Mouse (Mus musculus) hindbrain, embryonic 16.5 days (tissue): ENCODE measurements at regions not wholly inside any gene's neighbourhood (a gene's known extent, or its start where the extent isn't known, plus 50 kb on each side); places are given as distances from the start of the nearest gene placed in this dataset.
A peak's percentile ranks its signal among the peaks of the same experiment; 100 is the strongest.

Source experiments
- ATAC-seq: fragments of 200-750 bp; cut with Nextera tagmentation; 2 replicates; pipeline ENCODE4 v1.8.0; 2017; ENCODE audit warnings: moderate TSS enrichment, moderate library complexity
- H3K27ac ChIP-seq: fragments of 300-500 bp; sonication (generic); 2 replicates; pipeline ENCODE4 v1.5.1; 2014; ENCODE audit warnings: low read depth, mild to moderate bottlenecking, control low read depth, low read length, moderate library complexity
- H3K27me3 ChIP-seq: fragments of 300-500 bp; sonication (generic); replicated peaks from 2 replicates; pipeline ENCODE4 v1.6.1; 2014; ENCODE audit warnings: low read length; ENCODE audit not compliant: control insufficient read depth, insufficient read depth
- H3K36me3 ChIP-seq: fragments of 300-500 bp; sonication (generic); 2 replicates; pipeline ENCODE4 v1.6.1; 2014; ENCODE audit warnings: mild to moderate bottlenecking, low read length, moderate library complexity, mixed read lengths; ENCODE audit not compliant: control insufficient read depth, insufficient read depth
- H3K4me1 ChIP-seq: fragments of 300-500 bp; sonication (generic); 2 replicates; pipeline ENCODE4 v1.6.1; 2014; ENCODE audit warnings: low read depth, low read length; ENCODE audit not compliant: control insufficient read depth, insufficient read depth
- H3K4me2 ChIP-seq: fragments of 300-500 bp; sonication (generic); 2 replicates; pipeline ENCODE4 v1.6.1; 2014; ENCODE audit warnings: mild to moderate bottlenecking, low read length, control low read depth, moderate library complexity
- H3K4me3 ChIP-seq: fragments of 300-500 bp; sonication (generic); 2 replicates; pipeline ENCODE4 v1.5.1; 2014; ENCODE audit warnings: mild to moderate bottlenecking, low read length, control low read depth, moderate library complexity
- H3K9ac ChIP-seq: fragments of 300-500 bp; sonication (generic); 2 replicates; pipeline ENCODE4 v1.6.1; 2014; ENCODE audit warnings: low read depth, mild to moderate bottlenecking, control low read depth, low read length, moderate library complexity
- H3K9me3 ChIP-seq: fragments of 300-500 bp; sonication (generic); 2 replicates; pipeline ENCODE4 v1.6.1; 2014; ENCODE audit warnings: mild to moderate bottlenecking, low read length, moderate library complexity; ENCODE audit not compliant: control insufficient read depth
- WGBS: fragments of 180-500 bp; shearing (Covaris S2); extraction: QIAGEN DNeasy Blood & Tissue Kit; methylation state at CpG from one replicate; pipeline ENCODE4 v1.1.7; 2014; 5-methylcytosine and 5-hydroxymethylcytosine counted together

DNA sequence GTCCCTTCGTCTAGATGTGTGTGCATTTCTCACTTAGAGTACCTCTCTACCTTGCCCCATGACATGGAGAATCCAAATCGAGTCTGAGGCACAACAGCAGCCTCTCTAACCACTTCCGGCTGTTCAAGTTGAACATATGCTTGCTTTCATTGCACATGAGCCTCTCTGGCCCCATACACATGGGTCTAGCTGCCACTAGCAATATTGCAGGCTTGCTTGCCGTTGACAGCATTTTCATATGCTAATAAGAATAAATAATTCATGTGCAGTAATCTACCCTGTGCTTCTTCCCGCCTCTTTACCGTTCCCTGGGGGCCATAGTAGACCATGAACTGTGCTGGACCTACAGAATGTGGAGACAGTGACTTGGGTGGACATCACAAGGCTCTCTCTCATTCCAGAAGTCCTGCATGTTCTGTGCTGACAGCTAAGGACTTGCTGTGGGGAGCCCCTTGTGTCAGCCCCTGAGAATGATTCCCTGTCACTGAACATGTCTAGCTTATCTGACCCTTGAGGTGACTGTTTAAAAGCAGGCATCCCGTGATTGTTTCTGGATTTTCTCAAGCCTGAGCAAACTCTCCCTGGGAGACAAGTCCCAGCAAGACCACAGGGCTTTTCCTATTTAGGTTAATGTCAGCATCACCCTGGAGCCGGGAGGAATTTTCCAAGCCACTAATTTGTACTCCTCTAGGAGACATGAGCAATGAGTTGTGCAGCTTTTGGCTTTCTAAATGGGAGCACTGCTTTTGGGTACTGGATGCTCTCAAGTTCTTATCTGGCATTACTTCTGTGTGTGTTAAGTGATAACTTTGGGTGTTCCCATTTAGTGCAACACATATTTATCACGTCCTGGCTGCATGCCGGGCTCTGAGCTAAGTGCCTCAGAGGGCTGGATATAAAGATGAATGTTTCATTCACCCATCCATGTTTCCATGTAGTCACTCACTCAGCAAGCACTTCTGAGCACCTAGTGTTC is 713.8 kb upstream of the Castor2 start:
- Histone ChIP-seq H3K4me3 (no peak overlapping the region), H3K4me1 (peaks cover 4% of the 10 kb centered on the region), H3K27ac (no peak overlapping the region), H3K9me3 (no peaks in the 10 kb centered on the region), H3K36me3 (no peaks in the 10 kb centered on the region), H3K4me2 (no peak overlapping the region), H3K9ac (no peak overlapping the region), H3K27me3 (no peaks in the 10 kb centered on the region)
- WGBS, result 28% methylated on average over 10 of the region's 10 CpGs
- no peak for ATAC-seq

DNA sequence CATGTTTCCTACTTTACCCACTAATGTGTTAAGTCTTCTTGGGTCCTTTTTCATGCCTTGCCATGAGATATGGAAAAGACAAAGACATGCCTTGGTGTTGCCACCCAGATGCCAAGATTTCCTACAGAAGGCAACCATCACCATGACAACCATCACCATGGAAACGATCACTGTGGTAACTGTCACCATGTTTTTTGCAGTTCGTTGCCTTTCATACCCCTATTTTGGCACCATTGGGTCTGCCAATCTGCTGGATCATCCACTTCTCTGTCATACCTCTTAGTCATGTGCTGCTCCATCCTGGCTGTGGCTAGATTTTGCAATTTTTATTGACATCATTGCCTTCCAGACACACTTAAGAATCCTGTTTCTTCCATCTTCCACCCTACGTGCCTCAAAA is 733.7 kb upstream of the Castor2 start:
- WGBS, result 50% methylated on average over 3 of the region's 3 CpGs
- no peak overlapping the region for H3K4me3 ChIP-seq
- H3K9me3 ChIP-seq, result no peaks in the 10 kb centered on the region
- no peak overlapping the region for H3K9ac ChIP-seq
- peaks cover 3% of the 10 kb centered on the region for H3K4me1 ChIP-seq
- 0 out of 2 replicates have a peak, but pooled peaks have one; percentile 37 for ATAC-seq
- no peaks in the 10 kb centered on the region for H3K27me3 ChIP-seq
- no peak overlapping the region for H3K27ac ChIP-seq
- no peaks in the 10 kb centered on the region for H3K36me3 ChIP-seq
- no peak overlapping the region for H3K4me2 ChIP-seq

DNA sequence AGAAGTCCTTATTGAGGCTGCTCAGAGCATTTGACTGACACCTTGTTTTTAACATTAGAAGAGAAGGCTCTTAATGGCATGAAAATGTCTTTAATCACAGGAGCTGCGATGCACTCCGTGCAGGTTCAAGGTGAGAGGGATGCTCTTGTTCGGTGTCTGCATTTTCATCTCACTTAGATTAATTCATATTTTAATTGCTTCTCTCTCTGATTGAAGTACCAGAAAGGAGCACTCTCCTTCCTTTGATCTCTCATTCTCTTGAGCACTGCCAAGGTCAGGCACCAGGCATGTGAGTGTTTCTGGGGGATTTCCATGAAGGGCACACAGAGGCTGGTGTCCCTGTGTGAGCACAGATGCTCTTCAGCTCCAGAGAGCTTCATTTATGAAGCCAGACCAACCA is 752.0 kb upstream of the Castor2 start:
- Histone ChIP-seq H3K9ac (no peak overlapping the region), H3K36me3 (no peaks in the 10 kb centered on the region), H3K4me2 (no peak overlapping the region), H3K27me3 (no peaks in the 10 kb centered on the region), H3K4me1 (no peaks in the 10 kb centered on the region), H3K9me3 (no peaks in the 10 kb centered on the region), H3K27ac (no peak overlapping the region), H3K4me3 (no peak overlapping the region)
- 76% methylated on average over 3 of the region's 3 CpGs for WGBS
- ATAC-seq, result no peak

DNA sequence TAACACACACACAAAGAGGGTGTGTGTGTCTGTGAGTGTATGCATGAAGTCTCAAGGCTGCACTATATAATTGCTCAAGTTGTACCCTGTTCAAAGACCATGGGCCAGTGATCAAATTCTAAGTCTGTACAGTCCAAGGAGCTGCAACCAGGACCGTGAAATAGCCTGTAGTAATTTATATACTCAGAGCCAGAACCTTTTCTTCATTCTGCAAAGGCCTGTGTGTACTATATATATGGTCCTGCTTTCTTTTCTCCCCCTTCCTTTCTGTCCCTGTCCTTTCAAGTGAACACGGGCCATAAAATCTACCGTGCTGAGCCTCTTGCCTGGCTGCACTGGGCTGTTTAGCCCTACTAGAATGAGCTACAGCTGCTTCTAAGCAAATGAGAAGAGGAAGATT is 757.5 kb upstream of the Castor2 start:
- Histone ChIP-seq H3K36me3 (no peaks in the 10 kb centered on the region), H3K9me3 (no peaks in the 10 kb centered on the region), H3K4me2 (no peak overlapping the region), H3K27ac (no peak overlapping the region), H3K4me3 (no peak overlapping the region), H3K9ac (no peak overlapping the region), H3K4me1 (no peaks in the 10 kb centered on the region), H3K27me3 (no peaks in the 10 kb centered on the region)
- ATAC-seq, result no peak
- WGBS, result 71% methylated on average over 3 of the region's 3 CpGs

DNA sequence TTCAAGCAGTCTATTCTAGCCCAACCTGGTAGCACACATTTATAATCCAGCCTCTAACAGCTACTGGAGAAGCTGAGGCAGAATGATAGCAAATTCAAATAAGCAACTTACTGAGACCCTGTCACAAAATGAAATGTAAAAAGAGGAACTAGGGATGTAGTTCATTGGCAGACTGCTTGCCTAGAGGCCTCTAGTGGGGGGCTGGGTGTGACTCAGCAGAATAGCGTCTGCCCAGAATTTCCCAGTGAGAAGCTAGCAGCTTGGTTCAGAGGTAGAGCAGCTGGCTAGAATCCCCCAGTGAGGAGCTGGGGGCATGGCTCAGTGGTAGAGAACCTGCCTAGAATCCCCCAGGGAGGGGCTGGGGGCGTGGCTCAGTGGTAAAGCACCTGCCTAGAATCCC is 777.5 kb upstream of the Auts2 start:
- WGBS, result 57% methylated on average over 2 of the region's 2 CpGs
- H3K9me3 ChIP-seq, result no peaks in the 10 kb centered on the region
- no peaks in the 10 kb centered on the region for H3K36me3 ChIP-seq
- H3K4me2 ChIP-seq, result no peak overlapping the region
- no peak overlapping the region for H3K4me3 ChIP-seq
- no peaks in the 10 kb centered on the region for H3K27me3 ChIP-seq
- no peak overlapping the region for H3K9ac ChIP-seq
- H3K27ac ChIP-seq, result no peak overlapping the region
- H3K4me1 ChIP-seq, result no peaks in the 10 kb centered on the region
- no peak for ATAC-seq

DNA sequence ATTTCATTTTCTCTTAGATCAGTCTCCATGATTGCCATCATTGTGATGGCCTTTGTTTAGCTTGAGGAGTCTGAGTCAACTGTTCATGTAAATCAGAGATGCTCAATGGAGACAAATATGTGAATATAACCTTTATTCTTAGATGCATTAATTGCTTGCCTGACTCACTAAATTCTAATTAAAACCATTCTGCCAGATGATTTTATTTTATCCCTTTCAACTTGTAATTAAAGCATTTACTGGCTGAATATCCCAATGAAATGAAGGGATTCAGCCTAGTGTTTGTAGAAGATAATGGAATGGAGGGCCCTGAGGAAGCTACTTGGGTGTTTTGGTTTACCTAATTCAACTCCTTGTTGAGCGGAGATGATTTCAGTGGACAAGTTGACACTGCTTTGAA is 777.1 kb upstream of the Auts2 start:
- H3K9ac ChIP-seq, result no peak overlapping the region
- no peaks in the 10 kb centered on the region for H3K36me3 ChIP-seq
- no peak overlapping the region for H3K4me3 ChIP-seq
- no peak overlapping the region for H3K27ac ChIP-seq
- 100% methylated on average over 1 of the region's 1 CpGs for WGBS
- H3K9me3 ChIP-seq, result no peaks in the 10 kb centered on the region
- no peaks in the 10 kb centered on the region for H3K4me1 ChIP-seq
- no peak for ATAC-seq
- no peaks in the 10 kb centered on the region for H3K27me3 ChIP-seq
- H3K4me2 ChIP-seq, result no peak overlapping the region

DNA sequence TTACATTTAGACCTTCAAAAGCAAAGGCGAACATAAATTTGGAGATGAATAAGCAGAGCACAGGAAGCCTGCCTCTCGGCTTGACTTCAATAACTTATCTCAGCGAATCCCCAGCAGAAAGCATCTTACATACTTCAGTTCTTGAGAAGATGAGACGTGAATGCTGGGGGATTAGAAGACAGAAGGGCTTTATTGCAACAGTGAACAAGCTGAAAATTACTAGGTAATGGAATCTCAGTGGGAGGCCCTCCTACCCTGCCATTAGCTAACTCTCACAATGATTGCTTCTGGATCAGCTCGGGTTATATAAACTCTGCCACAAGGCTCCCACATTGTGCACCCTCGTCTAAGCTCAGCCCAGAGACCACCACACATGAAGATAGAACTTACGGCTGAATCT is 770.9 kb upstream of the Auts2 start:
- Histone ChIP-seq H3K27me3 (no peaks in the 10 kb centered on the region), H3K4me1 (peaks cover 5% of the 10 kb centered on the region; the same call in 1 of the 2 replicates), H3K9ac (no peak overlapping the region), H3K4me3 (no peak overlapping the region), H3K4me2 (no peak overlapping the region), H3K36me3 (no peaks in the 10 kb centered on the region), H3K27ac (no peak overlapping the region), H3K9me3 (no peaks in the 10 kb centered on the region)
- WGBS, result 53% methylated on average over 7 of the region's 7 CpGs
- ATAC-seq, result no peak

DNA sequence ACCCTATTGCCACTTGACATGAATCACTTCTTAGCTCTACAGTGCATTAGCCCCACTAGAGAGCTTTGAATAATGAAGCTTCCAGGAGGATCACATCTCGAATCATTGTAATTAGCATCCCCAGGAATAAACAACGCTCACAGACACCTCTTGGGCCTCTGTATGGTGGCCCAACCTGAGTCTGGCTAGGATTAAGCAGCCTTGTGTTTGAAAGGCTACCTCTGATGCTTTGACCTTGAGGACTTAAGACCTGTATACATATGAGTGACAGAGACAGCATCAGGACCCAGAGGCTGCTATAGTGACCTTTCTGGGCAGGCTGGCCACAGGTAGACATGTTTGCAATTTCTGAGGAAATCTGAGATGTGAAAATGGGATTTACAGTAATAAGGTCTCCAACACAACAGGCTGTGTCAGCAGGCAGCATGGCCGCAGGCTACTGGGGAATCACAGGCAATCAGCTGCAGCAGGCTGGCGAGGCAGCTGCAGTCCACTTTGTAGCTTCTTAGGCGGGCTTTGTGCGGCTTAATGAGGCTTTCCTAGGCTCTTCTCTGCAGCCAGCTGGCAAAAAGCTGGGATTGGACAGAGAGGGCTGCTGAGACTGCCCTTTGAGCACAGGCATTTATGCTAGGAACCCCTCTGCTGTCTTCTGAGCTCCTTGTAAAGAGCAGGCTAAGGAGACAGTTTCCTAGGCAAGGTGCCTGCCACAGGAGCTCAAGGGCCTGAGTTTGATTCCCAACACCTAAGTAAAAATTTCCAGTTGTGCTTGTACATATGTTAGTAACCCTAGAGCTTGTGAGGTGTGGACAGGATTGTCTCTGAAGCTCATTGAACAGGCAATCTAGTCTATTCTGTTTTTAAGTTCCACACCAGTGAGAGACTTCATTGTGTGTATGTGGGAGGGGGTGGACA is 768.1 kb upstream of the Auts2 start:
- H3K4me1 ChIP-seq, result peaks cover 5% of the 10 kb centered on the region; the same call in 1 of the 2 replicates
- ATAC-seq, result peak; percentile 77
- H3K36me3 ChIP-seq, result no peaks in the 10 kb centered on the region
- no peaks in the 10 kb centered on the region for H3K27me3 ChIP-seq
- no peak overlapping the region for H3K4me2 ChIP-seq
- no peak overlapping the region for H3K4me3 ChIP-seq
- H3K27ac ChIP-seq, result peak overlapping the region; percentile 56
- H3K9ac ChIP-seq, result 0 out of 2 replicates have a peak overlapping the region, but pooled peaks have one; percentile 7
- WGBS, result 22% methylated on average over 6 of the region's 6 CpGs
- no peaks in the 10 kb centered on the region for H3K9me3 ChIP-seq

DNA sequence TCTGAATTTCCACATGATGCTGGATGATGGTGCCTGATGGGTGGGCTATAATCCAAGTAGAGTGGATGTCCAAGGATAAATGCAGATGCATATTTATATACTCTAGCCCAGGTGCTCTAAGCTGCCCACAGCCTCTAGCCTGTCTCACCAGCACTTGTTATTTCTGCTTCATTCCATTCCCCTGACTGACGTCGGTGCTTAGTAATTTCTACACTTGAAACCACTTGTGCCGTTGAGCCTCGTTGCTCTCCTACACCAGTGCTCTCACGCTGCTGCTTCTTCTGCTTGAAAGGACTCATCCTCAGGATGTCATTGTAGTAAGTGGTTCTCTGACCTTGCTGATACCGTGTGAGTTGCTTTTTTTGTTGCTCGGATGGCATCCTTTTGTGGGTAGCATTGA is 724.7 kb upstream of the Auts2 start:
- no peak for ATAC-seq
- Histone ChIP-seq H3K4me1 (no peaks in the 10 kb centered on the region), H3K4me2 (no peak overlapping the region), H3K9me3 (no peaks in the 10 kb centered on the region), H3K36me3 (no peaks in the 10 kb centered on the region), H3K27me3 (no peaks in the 10 kb centered on the region), H3K27ac (no peak overlapping the region), H3K9ac (no peak overlapping the region), H3K4me3 (no peak overlapping the region)
- WGBS, result 72% methylated on average over 7 of the region's 7 CpGs
